Mouse (Mus musculus): Measurements from ENCODE around the gene Tmem63a.

GRCm38 (mm10) chr1:180987759-180988158 is 45.6 kb downstream of the Tmem63a start:
- no peak for TF ChIP-seq E2F4 (IDR thresholded peaks at IDR 0.05; ENCODE audit: insufficient read depth)
- no peak for TF ChIP-seq MYOD1 (IDR thresholded peaks at IDR 0.05; ENCODE audit: control insufficient read depth in 1 of 3, insufficient read length in 2 of 3, low read depth in 2 of 3)
- no peak for TF ChIP-seq POLR2A (IDR thresholded peaks at IDR 0.05; ENCODE audit: insufficient read length, low read depth)
- TF ChIP-seq USF1 (IDR thresholded peaks at IDR 0.05; ENCODE audit: low read depth) = no peak
- no peak for TF ChIP-seq MYOG (IDR thresholded peaks at IDR 0.05; ENCODE audit: control insufficient read depth in 1 of 3, insufficient read depth in 1 of 3, insufficient read length in 2 of 3, low read depth in 2 of 3)
- no peak for TF ChIP-seq CEBPB (IDR thresholded peaks at IDR 0.05; ENCODE audit: insufficient read depth, poor library complexity, severe bottlenecking)

All from myocyte (in vitro differentiated cells).